Mouse (Mus musculus): ENCODE data around the gene Slit3.

- TF ChIP-seq CTCF (IDR thresholded peaks at IDR 0.05; ENCODE audit: low read depth) (no peak), EP300 (IDR thresholded peaks at IDR 0.05; ENCODE audit: low read depth) (no peak)
Measured at GRCm38 (mm10) chr11:35351376-35351775, 230.4 kb downstream of the Slit3 start.

All from liver, embryonic 14.5 days (tissue).